Mouse (Mus musculus) E14TG2a.4 (cell line): ENCODE measurements around the gene Slc35b1.

Experiments used
- CTCF ChIP-seq: conservative IDR thresholded peaks from 2 replicates; pipeline ENCODE4 v1.5.1; 2014; ENCODE audit warnings: low read length
- NANOG ChIP-seq: IDR thresholded peaks from 2 replicates; pipeline ENCODE4 v1.6.1; 2014; ENCODE audit warnings: borderline replicate concordance, low read length, mixed read lengths
- POU5F1 ChIP-seq: IDR thresholded peaks from 2 replicates; pipeline ENCODE4 v1.6.1; 2014; ENCODE audit warnings: low read length, borderline replicate concordance

DNA sequence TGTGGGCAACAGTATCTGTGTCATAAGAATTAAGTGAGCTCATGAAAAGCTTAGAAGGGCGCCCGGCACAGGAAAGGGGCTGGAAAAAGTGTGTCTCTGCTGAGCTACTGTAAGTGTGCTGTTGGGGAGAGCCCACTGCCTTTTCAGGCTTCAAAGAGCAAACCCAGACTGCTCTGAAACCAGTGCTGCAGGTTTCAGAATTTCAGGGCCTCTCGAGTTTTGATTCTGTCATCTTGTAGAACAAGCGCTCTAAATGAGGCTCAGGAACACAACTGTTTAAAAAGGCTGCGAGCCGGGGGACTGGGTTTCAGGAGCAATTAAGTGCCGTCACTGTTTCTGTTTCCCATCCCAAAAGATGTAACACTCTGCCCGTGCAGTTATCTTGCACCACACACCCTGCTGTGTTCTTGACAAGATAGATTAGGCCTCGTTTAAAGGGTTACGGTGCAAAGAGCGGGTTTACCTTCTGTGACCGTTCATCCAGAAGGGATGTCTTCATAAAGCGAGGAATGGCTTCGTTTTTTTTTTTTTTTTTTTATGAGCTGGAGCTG lies 44.9 kb upstream of the Slc35b1 start:
- TF ChIP-seq CTCF (no peak), POU5F1 (no peak), NANOG (no peak)
